In the genomic region with DNA sequence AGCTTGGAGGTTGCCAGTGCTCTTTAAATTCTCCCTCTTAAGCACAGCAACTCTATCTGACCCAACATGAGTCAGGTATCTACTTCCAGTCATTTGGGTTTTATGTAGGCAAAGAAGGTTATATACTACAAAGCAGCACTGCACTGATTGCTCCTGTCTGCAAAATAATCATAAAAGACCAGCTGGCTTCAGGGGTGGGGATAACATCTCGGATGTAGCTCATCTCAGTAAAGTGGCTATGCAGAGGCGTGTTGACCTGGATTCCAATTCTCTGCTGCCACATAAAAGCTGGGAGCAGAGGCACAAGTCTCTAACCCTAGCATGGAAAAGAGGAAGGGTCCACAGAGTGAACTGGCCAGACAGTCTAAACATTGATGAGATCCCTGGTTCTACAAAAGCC, we compare ENCODE assay signal across 17 mouse cellular contexts.
"Had no signal": no experiment of that assay in that cellular context is flagged by ENCODE, and none has a peak within 500 bp of the region (broad histone marks: within the 10 kb centered on the region; RNA-seq: fewer than 3 reads in every experiment).

No protein-coding gene starts in this region.

- H3K4me3 ChIP-seq: lung, embryonic 15.5 days; megakaryocyte, embryonic 14.5 days; midbrain, embryonic 13.5 days; midbrain, embryonic 15.5 days; neural tube, embryonic 12.5 days; stomach, embryonic 15.5 days had no signal

- DNase-seq: liver, postnatal 0 days; lung, adult 2 months; lung, postnatal 14 days; lung, postnatal 36 days; right cerebral cortex, postnatal 14 days; thymus, adult 18-20 months; thymus, postnatal 14 days; thymus, postnatal 36 days had no signal

- H3K27ac ChIP-seq: lung, embryonic 15.5 days; macrophage; midbrain, embryonic 13.5 days; midbrain, embryonic 15.5 days; neural tube, embryonic 12.5 days; stomach, embryonic 15.5 days; stomach, postnatal 0 days had no signal

- ATAC-seq: liver, postnatal 0 days; lung, postnatal 0 days; midbrain, embryonic 13.5 days; midbrain, embryonic 15.5 days had no signal
